Mouse (Mus musculus) MEL (cell line): ENCODE data around the gene L1cam.

Source experiments
- CTCF ChIP-seq, 3 experiments: IDR thresholded peaks in 2 of 3; conservative IDR thresholded peaks in 1 of 3; 2 replicates each; pipeline ENCODE4 v1.5.1; 2011 to 2012; ENCODE audit warnings: low read length in 3 of 3, low read depth in 2 of 3, mild to moderate bottlenecking in 2 of 3, improper control_type of control experiment in 1 of 3, inconsistent platforms in 1 of 3, mixed read lengths in 1 of 3, moderate library complexity in 1 of 3; ENCODE audit not compliant: control insufficient read depth in 1 of 3, insufficient read depth in 1 of 3, poor library complexity in 1 of 3, severe bottlenecking in 1 of 3
- GATA1 ChIP-seq: IDR thresholded peaks from 2 replicates; pipeline ENCODE4 v1.6.1; 2011; ENCODE audit warnings: low read depth, low read length, improper control_type of control experiment
- KAT2A ChIP-seq: conservative IDR thresholded peaks from 2 replicates; pipeline ENCODE4 v1.6.1; 2012; ENCODE audit warnings: low read depth, low read length, improper control_type of control experiment, inconsistent platforms
- MAX ChIP-seq: IDR thresholded peaks from 2 replicates; pipeline ENCODE4 v1.6.1; 2011; ENCODE audit warnings: low read length, improper control_type of control experiment
- MXI1 ChIP-seq: IDR thresholded peaks from 2 replicates; pipeline ENCODE4 v1.6.1; 2011; ENCODE audit warnings: mild to moderate bottlenecking, low read depth, low read length, improper control_type of control experiment
- POLR2A ChIP-seq, 2 experiments: IDR thresholded peaks; 2 replicates each; pipeline ENCODE4 v1.6.1; 2011 to 2012; ENCODE audit warnings: low read length in 2 of 2, mild to moderate bottlenecking in 2 of 2, control low read depth in 1 of 2, improper control_type of control experiment in 1 of 2, low read depth in 1 of 2, moderate library complexity in 1 of 2; ENCODE audit not compliant: control insufficient read depth in 1 of 2, insufficient read depth in 1 of 2, poor library complexity in 1 of 2
- RCOR1 ChIP-seq: IDR thresholded peaks from 2 replicates; pipeline ENCODE4 v1.6.1; 2012; ENCODE audit warnings: low read depth, mild to moderate bottlenecking, inconsistent platforms, low read length, improper control_type of control experiment
- TAL1 ChIP-seq: IDR thresholded peaks from 2 replicates; pipeline ENCODE4 v1.6.1; 2012; ENCODE audit warnings: mild to moderate bottlenecking, inconsistent platforms, low read length, moderate library complexity, mixed read lengths
- USF1 ChIP-seq: IDR thresholded peaks from 2 replicates; pipeline ENCODE4 v1.6.1; 2014; ENCODE audit warnings: low read depth, mild to moderate bottlenecking, inconsistent platforms, low read length, improper control_type of control experiment, moderate library complexity
- USF2 ChIP-seq, 2 experiments: IDR thresholded peaks; 2 replicates each; pipeline ENCODE4 v1.6.1; 2011 to 2012; ENCODE audit warnings: improper control_type of control experiment in 2 of 2, low read length in 2 of 2, borderline replicate concordance in 1 of 2, inconsistent platforms in 1 of 2, low read depth in 1 of 2, mild to moderate bottlenecking in 1 of 2; ENCODE audit not compliant: insufficient read depth in 1 of 2
- ZKSCAN1 ChIP-seq: IDR thresholded peaks from 2 replicates; pipeline ENCODE4 v1.6.1; 2012; ENCODE audit warnings: low read depth, mild to moderate bottlenecking, inconsistent platforms, low read length, improper control_type of control experiment, moderate library complexity

DNA sequence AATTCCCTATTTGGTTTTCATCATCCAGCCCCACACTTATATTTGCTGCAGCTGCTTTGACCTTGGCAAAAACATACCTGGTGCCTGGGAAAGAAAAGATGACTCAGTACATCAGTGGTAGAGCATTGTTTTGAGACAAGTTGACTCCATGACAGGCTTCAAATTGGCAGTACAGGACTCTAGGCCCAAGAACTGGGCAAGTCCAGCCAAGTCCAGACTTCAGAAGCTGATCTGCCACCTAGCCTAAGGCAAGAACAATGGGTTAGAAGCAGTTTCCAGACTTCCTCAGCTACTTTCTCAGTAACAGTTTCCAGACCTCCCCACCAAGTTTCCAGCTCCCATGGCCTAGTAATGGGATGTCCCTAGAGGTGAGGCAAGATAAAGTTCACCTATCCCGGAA is 60.2 kb downstream of the L1cam start:
- TF ChIP-seq RCOR1 (no peak), MXI1 (no peak), CTCF (IDR thresholded peaks at IDR 0.05 in 2 of 3, conservative IDR thresholded peaks at IDR 0.05 in 1 of 3; ENCODE audit: control insufficient read depth in 1 of 3, insufficient read depth in 1 of 3, low read depth in 2 of 3, low read length in 3 of 3, poor library complexity in 1 of 3, severe bottlenecking in 1 of 3) (no peak), GATA1 (no peak), POLR2A (IDR thresholded peaks at IDR 0.05; ENCODE audit: control insufficient read depth in 1 of 2, insufficient read depth in 1 of 2, low read depth in 1 of 2, low read length in 2 of 2, poor library complexity in 1 of 2) (no peak), KAT2A (no peak), USF2 (IDR thresholded peaks at IDR 0.05; ENCODE audit: borderline replicate concordance in 1 of 2, insufficient read depth in 1 of 2, low read depth in 1 of 2, low read length in 2 of 2) (no peak), ZKSCAN1 (no peak), USF1 (no peak), MAX (no peak), TAL1 (no peak)
